Mouse (Mus musculus) gastrocnemius, postnatal 10 days (tissue): Measurements from ENCODE around the gene R3hdm4. TPM values are rescaled to one million over a fixed set of nuclear protein-coding genes. Genes with fewer than 3 reads are reported as not detected.
"Not testable (repeated sequence)": the region's sequence is repeated elsewhere in the genome, so short reads cannot be mapped to it uniquely, and the experiment has no call there.

ENCODE experiments used
- DNase-seq: peaks from one replicate; pipeline ENCODE4 v3.0.0; 2021; ENCODE audit warnings: mixed read lengths
- total RNA-seq, 2 experiments: library from RNA; stranded (reverse); gene quantifications; 2 replicates each; pipeline ENCODE4 v1.2.3; 2021

Gene R3hdm4
- total RNA-seq, 2 experiments from 2014 or later, result 101 to 108 TPM

- DNase-seq, result no peak
These were observed 23.4 kb downstream of the R3hdm4 start for GRCm38 (mm10) chr10:79897316-79898245.

GRCm38 (mm10) chr10:79896814-79897213 lies 24.2 kb downstream of the R3hdm4 start:
- DNase-seq, result no peak

GRCm38 (mm10) chr10:79896306-79896705 lies 24.7 kb downstream of the R3hdm4 start:
- no peak for DNase-seq

DNA sequence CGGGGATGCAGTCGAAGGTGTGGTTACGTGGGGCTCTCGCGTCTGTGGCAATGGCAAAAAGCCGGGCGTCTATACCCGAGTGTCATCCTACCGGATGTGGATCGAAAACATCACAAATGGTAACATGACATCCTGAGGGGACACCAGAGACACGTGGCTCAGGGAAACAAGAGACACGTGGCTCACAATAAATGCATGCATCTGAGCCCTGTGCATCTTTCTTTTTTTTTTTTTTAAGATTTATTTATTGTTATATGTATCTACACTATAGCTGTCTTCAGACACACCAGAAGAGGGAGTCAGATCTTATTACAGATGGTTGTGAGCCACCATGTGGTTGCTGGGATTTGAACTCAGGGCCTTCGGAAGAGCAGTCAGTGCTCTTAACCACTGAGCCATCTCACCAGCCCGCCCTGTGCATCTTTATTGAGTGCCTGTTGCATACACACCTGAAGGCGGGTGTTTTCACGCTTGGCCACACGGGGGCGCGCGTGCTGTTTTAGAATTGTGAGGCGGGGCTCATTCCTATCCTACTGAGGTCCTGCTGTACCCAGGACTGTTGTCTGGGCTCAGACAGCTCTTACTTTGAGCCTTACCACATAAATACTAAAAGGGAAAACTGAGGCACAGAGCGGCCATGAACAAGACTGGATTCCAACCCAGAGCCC lies 28.4 kb downstream of the R3hdm4 start:
- peak; percentile 83 for DNase-seq

- no peak for DNase-seq
These were observed 30.3 kb downstream of the R3hdm4 start, which contains the start of gene Cfd for GRCm38 (mm10) chr10:79890670-79891069. Cfd (plus strand) TSS chr10:79890853.

GRCm38 (mm10) chr10:79889386-79889785 lies 31.6 kb downstream of the R3hdm4 start:
- no peak for DNase-seq

GRCm38 (mm10) chr10:79886611-79887010 lies 34.4 kb downstream of the R3hdm4 start:
- no peak for DNase-seq

GRCm38 (mm10) chr10:79886054-79886453 lies 35.0 kb downstream of the R3hdm4 start, which contains the start of gene Elane:
Elane (plus strand) TSS chr10:79886247.
- DNase-seq, result no peak

- not testable (repeated sequence) for DNase-seq
These were observed 36.1 kb downstream of the R3hdm4 start for GRCm38 (mm10) chr10:79884938-79885337.

GRCm38 (mm10) chr10:79884446-79884845 lies 36.6 kb downstream of the R3hdm4 start:
- peak; percentile 61 for DNase-seq

GRCm38 (mm10) chr10:79883297-79884084 lies 37.5 kb downstream of the R3hdm4 start:
- peak; percentile 83 for DNase-seq

DNA sequence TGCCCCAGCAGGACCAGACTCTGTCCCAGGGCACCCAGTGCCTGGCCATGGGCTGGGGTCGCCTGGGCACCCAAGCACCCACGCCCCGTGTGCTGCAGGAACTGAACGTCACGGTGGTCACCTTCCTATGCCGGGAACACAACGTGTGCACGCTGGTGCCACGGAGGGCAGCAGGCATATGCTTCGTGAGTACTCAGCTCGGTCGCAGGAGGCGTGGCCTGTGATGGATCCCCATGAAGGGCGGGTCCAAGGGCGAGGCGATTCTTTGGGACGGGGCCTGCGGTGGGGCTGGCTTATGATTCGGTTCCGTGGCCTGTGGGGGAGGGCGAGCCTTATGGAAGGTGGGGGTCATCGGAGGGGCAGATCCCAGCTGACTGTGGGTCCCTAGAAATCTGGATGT lies 39.0 kb downstream of the R3hdm4 start:
- no peak for DNase-seq

DNA sequence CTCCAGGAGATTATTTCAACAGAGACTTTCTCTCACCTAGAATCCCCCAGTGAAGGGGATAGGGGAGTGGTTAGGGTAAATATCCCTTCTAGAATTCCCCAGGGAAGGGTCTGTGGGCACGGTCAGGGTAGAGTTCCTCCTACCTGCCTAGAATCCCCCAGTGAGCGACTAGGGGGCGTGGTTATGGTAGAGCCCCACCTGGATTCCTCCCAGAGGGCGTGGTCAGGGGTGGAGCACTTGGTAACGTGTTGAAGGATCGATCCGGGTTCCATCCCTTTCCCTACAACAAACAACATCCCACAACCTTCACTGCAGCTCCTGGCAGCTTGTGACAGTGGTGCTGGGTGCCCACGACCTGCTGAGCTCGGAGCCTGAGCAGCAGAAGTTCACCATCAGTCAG lies 40.3 kb downstream of the R3hdm4 start:
- DNase-seq, result no peak

- DNase-seq, result no peak
These were observed 41.5 kb downstream of the R3hdm4 start for GRCm38 (mm10) chr10:79879527-79879926.

- DNase-seq, result no peak
These were observed 43.3 kb downstream of the R3hdm4 start for GRCm38 (mm10) chr10:79877757-79878156.

DNA sequence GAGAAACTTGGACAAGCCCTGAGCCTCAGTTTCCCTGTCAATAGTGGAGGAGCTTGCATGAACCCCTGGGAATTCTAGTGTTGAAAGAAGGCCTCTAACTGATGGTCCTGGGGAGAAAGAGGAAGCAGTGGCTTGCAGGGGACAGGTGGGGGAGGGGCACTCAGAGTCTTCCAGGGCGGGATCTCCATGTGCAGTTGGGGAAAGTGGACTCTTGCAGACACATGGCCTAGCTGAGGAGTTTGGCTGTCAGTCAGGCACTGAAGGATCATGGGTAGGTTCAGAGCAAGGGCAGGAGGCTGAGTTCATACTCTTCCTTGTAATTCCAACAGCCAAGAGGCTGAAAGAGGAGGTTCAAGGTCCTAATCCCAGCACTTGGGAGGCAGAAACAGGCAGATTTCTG lies 43.8 kb downstream of the R3hdm4 start:
- DNase-seq, result no peak

- DNase-seq, result no peak
These were observed 46.6 kb downstream of the R3hdm4 start, which contains the start of the genes Prtn3 and Plppr3 for GRCm38 (mm10) chr10:79874290-79874862. Prtn3 (plus strand) TSS chr10:79874476. Plppr3 (minus strand) TSS chr10:79874634.

DNA sequence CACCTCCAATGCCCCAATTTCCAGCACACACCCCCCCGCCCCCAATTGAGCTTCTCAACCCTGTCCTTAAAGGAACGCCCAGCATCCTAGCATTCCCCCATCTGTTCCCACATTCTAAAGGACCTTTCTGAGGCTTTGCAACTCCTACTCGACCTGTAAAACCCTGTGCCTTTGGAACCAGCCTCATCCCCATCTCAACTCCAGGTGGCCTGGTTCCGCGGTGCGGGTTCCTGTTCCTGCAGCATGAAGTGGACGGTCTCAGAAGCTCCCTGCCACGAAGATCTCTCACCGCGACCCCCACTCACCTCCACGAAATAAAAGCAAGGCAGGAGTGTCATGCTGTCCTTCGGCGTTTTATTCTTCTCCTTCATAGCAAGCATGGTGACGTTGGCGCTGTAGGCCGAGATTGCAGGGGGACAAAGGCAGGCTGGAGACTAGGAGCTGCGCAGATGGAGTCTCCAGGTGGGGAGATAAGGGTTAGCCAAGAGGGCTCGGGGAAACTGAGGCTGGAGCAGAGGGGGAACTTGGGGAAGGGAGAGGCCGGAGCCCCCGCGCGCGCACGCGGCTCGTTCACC lies 47.2 kb downstream of the R3hdm4 start:
- DNase-seq, result no peak

- no peak for DNase-seq
These were observed 47.7 kb downstream of the R3hdm4 start for GRCm38 (mm10) chr10:79873313-79873712.

DNA sequence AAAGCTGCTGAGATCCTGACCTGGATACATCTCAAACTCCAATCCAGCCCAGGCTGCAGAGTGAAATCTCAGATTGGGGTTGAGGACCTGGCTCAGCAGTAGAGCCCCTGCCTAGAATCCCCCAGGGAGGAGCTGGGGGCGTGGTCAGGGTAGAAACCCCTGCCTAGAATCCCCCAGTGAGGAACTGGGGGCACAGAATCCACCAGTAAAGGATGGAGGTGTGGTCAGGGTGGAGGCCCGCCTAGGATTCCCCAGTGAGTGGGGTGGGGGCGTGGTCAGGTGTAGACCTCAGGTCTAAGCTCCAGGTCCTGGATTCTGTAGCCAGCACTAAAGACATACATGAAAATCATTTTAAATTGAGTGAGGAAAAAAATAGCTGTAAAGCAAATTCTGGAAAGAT lies 48.1 kb downstream of the R3hdm4 start:
- DNase-seq, result no peak

- no peak for DNase-seq
These were observed 49.2 kb downstream of the R3hdm4 start for GRCm38 (mm10) chr10:79871845-79872244.

GRCm38 (mm10) chr10:79866601-79867000 lies 54.4 kb downstream of the R3hdm4 start:
- no peak for DNase-seq
